Mouse (Mus musculus) liver, embryonic 12.5 days (tissue): ENCODE data around the gene Mrpl51. TPM values are rescaled to one million over a fixed set of nuclear protein-coding genes. Genes with fewer than 3 reads are reported as not detected.
A peak's percentile ranks its signal among the peaks of the same experiment; 100 is the strongest.

Experiments
- ATAC-seq: fragments of 200-750 bp; cut with Nextera tagmentation; 2 replicates; pipeline ENCODE4 v1.8.0; 2017; ENCODE audit warnings: moderate number of reproducible peaks, mild to moderate bottlenecking, moderate library complexity
- H3K27ac ChIP-seq: fragments of 300-500 bp; sonication (generic); 2 replicates; pipeline ENCODE4 v1.5.1; 2016; ENCODE audit warnings: mild to moderate bottlenecking
- H3K27me3 ChIP-seq: fragments of 300-500 bp; sonication (generic); replicated peaks from 2 replicates; pipeline ENCODE4 v1.6.1; 2016; ENCODE audit warnings: mild to moderate bottlenecking, moderate library complexity
- H3K36me3 ChIP-seq: fragments of 300-500 bp; sonication (generic); 2 replicates; pipeline ENCODE4 v1.6.1; 2016; ENCODE audit warnings: mild to moderate bottlenecking, moderate library complexity
- H3K4me1 ChIP-seq: fragments of 300-500 bp; sonication (generic); 2 replicates; pipeline ENCODE4 v1.6.1; 2016
- H3K4me2 ChIP-seq: fragments of 300-500 bp; sonication (generic); 2 replicates; pipeline ENCODE4 v1.6.1; 2016; ENCODE audit warnings: mild to moderate bottlenecking, moderate library complexity
- H3K4me3 ChIP-seq: fragments of 300-500 bp; sonication (generic); 2 replicates; pipeline ENCODE4 v1.5.1; 2016; ENCODE audit warnings: mild to moderate bottlenecking, moderate library complexity
- H3K9ac ChIP-seq: fragments of 300-500 bp; sonication (generic); 2 replicates; pipeline ENCODE4 v1.6.1; 2016; ENCODE audit warnings: mild to moderate bottlenecking, moderate library complexity
- H3K9me3 ChIP-seq: fragments of 300-500 bp; sonication (generic); replicated peaks from 2 replicates; pipeline ENCODE4 v1.6.1; 2016; ENCODE audit warnings: mild to moderate bottlenecking, moderate library complexity
- WGBS: fragments of 180-500 bp; shearing (Covaris S2); methylation state at CpG from one replicate; pipeline ENCODE4 v1.1.7; 2016; ENCODE audit not compliant: insufficient replicate concordance; 5-methylcytosine and 5-hydroxymethylcytosine counted together
- polyA plus RNA-seq: library from polyadenylated mRNA; unstranded; fragments of >200 nt; fragmentation: Nextera tagmentation; extraction: Ambion mirVana; gene quantifications from 2 replicates; pipeline ENCODE4 v1.2.1, GENCODE M21; 2016

The Mrpl51 gene
- polyA plus RNA-seq, 1 experiment from 2014 or later: 211 TPM

- Histone ChIP-seq H3K27me3 (no peaks in the 10 kb centered on the region), H3K9ac (no peak overlapping the region), H3K9me3 (no peaks in the 10 kb centered on the region), H3K4me1 (peaks cover 19% of the 10 kb centered on the region), H3K27ac (no peak overlapping the region), H3K4me3 (no peak overlapping the region), H3K4me2 (no peak overlapping the region), H3K36me3 (peaks cover 26% of the 10 kb centered on the region)
- WGBS: 69% methylated on average over 3 of the region's 3 CpGs
- ATAC-seq: no peak
Observed at GRCm38 (mm10) chr6:125196301-125196700, 4.7 kb downstream of the Mrpl51 start.

- no peak overlapping the region for H3K4me3 ChIP-seq
Observed at GRCm38 (mm10) chr6:125197166-125197565, 5.6 kb downstream of the Mrpl51 start.

GRCm38 (mm10) chr6:125210436-125210835 is 18.8 kb downstream of the Mrpl51 start:
- Histone ChIP-seq H3K36me3 (no peaks in the 10 kb centered on the region), H3K27me3 (peaks cover 26% of the 10 kb centered on the region), H3K4me1 (no peaks in the 10 kb centered on the region), H3K4me3 (no peak overlapping the region), H3K9me3 (no peaks in the 10 kb centered on the region), H3K4me2 (no peak overlapping the region), H3K27ac (no peak overlapping the region), H3K9ac (no peak overlapping the region)
- WGBS: 66% methylated on average over 1 of the region's 1 CpGs
- no peak for ATAC-seq

More at GRCm38 (mm10) chr6:125197166-125197565, 5.6 kb downstream of the Mrpl51 start:
- Histone ChIP-seq H3K9ac (no peak overlapping the region), H3K27me3 (no peaks in the 10 kb centered on the region), H3K27ac (no peak overlapping the region), H3K4me2 (no peak overlapping the region), H3K9me3 (no peaks in the 10 kb centered on the region), H3K4me1 (peaks cover 19% of the 10 kb centered on the region), H3K36me3 (peaks cover 26% of the 10 kb centered on the region)
- no peak for ATAC-seq
- WGBS: 81% methylated on average over 5 of the region's 5 CpGs

- Histone ChIP-seq H3K27me3 (peaks cover 26% of the 10 kb centered on the region), H3K36me3 (no peaks in the 10 kb centered on the region), H3K9me3 (no peaks in the 10 kb centered on the region), H3K9ac (no peak overlapping the region), H3K4me1 (peaks cover 12% of the 10 kb centered on the region), H3K4me3 (no peak overlapping the region), H3K4me2 (no peak overlapping the region), H3K27ac (no peak overlapping the region)
- no peak for ATAC-seq
- WGBS: 31% methylated on average over 2 of the region's 2 CpGs
Observed at GRCm38 (mm10) chr6:125212621-125213020, 21.0 kb downstream of the Mrpl51 start.

- Histone ChIP-seq H3K36me3 (no peaks in the 10 kb centered on the region), H3K9me3 (no peaks in the 10 kb centered on the region), H3K27me3 (peaks cover 26% of the 10 kb centered on the region), H3K27ac (no peak overlapping the region), H3K4me2 (no peak overlapping the region), H3K9ac (no peak overlapping the region), H3K4me1 (peaks cover 12% of the 10 kb centered on the region), H3K4me3 (no peak overlapping the region)
- 54% methylated on average over 6 of the region's 6 CpGs for WGBS
- ATAC-seq: no peak
Observed at GRCm38 (mm10) chr6:125213129-125213528, 21.5 kb downstream of the Mrpl51 start.

- H3K36me3 ChIP-seq: no peaks in the 10 kb centered on the region
- H3K4me2 ChIP-seq: no peak overlapping the region
- H3K9ac ChIP-seq: no peak overlapping the region
- no peak overlapping the region for H3K4me3 ChIP-seq
- WGBS: 66% methylated on average over 6 of the region's 6 CpGs
- ATAC-seq: no peak
- H3K9me3 ChIP-seq: no peaks in the 10 kb centered on the region
- peaks cover 12% of the 10 kb centered on the region for H3K4me1 ChIP-seq
- H3K27me3 ChIP-seq: peaks cover 26% of the 10 kb centered on the region
- H3K27ac ChIP-seq: no peak overlapping the region
Observed at GRCm38 (mm10) chr6:125213715-125214114, 22.1 kb downstream of the Mrpl51 start.

GRCm38 (mm10) chr6:125215148-125215954 is 23.8 kb downstream of the Mrpl51 start, which contains the start of gene Vamp1:
Gene Vamp1 (plus strand): TSS chr6:125215551.
- Histone ChIP-seq H3K4me1 (peaks cover 12% of the 10 kb centered on the region), H3K9ac (peak within 1 kb of the TSS; percentile 76), H3K36me3 (peaks cover 11% of the 10 kb centered on the region), H3K4me2 (peak within 1 kb of the TSS; percentile 89), H3K9me3 (no peaks in the 10 kb centered on the region), H3K27ac (peak within 1 kb of the TSS; percentile 63), H3K27me3 (peaks cover 26% of the 10 kb centered on the region), H3K4me3 (peak within 1 kb of the TSS; percentile 72)
- WGBS: under 1% methylated on average over 48 of the region's 48 CpGs
- peak; percentile 94 for ATAC-seq

- H3K4me3 ChIP-seq: no peak overlapping the region
- H3K27me3 ChIP-seq: peaks cover 23% of the 10 kb centered on the region
- no peak for ATAC-seq
- H3K36me3 ChIP-seq: peaks cover 15% of the 10 kb centered on the region
- H3K4me1 ChIP-seq: peaks cover 12% of the 10 kb centered on the region
- no peak overlapping the region for H3K9ac ChIP-seq
- WGBS: 63% methylated on average over 2 of the region's 2 CpGs
- no peak overlapping the region for H3K27ac ChIP-seq
- peak overlapping the region; percentile 89 for H3K4me2 ChIP-seq
- H3K9me3 ChIP-seq: no peaks in the 10 kb centered on the region
Observed at GRCm38 (mm10) chr6:125216898-125217297, 25.3 kb downstream of the Mrpl51 start.

- WGBS: 85% methylated on average over 11 of the region's 11 CpGs
- Histone ChIP-seq H3K4me3 (no peak overlapping the region), H3K27me3 (peaks cover 13% of the 10 kb centered on the region), H3K4me2 (no peak overlapping the region), H3K36me3 (peaks cover 15% of the 10 kb centered on the region), H3K9me3 (no peaks in the 10 kb centered on the region), H3K9ac (no peak overlapping the region), H3K4me1 (peaks cover 12% of the 10 kb centered on the region), H3K27ac (no peak overlapping the region)
- no peak for ATAC-seq
Observed at GRCm38 (mm10) chr6:125217899-125218298, 26.3 kb downstream of the Mrpl51 start.

GRCm38 (mm10) chr6:125218963-125219362 is 27.4 kb downstream of the Mrpl51 start:
- Histone ChIP-seq H3K9ac (no peak overlapping the region), H3K36me3 (peaks cover 23% of the 10 kb centered on the region), H3K4me1 (peaks cover 12% of the 10 kb centered on the region), H3K4me2 (no peak overlapping the region), H3K27ac (no peak overlapping the region), H3K4me3 (no peak overlapping the region), H3K9me3 (no peaks in the 10 kb centered on the region), H3K27me3 (peaks cover 2% of the 10 kb centered on the region)
- WGBS: 77% methylated on average over 4 of the region's 4 CpGs
- ATAC-seq: no peak

- ATAC-seq: no peak
- Histone ChIP-seq H3K9me3 (no peaks in the 10 kb centered on the region), H3K4me2 (no peak overlapping the region), H3K4me1 (peaks cover 8% of the 10 kb centered on the region), H3K27ac (no peak overlapping the region), H3K27me3 (no peaks in the 10 kb centered on the region), H3K4me3 (no peak overlapping the region), H3K9ac (no peak overlapping the region), H3K36me3 (peaks cover 33% of the 10 kb centered on the region)
- WGBS: 82% methylated on average over 20 of the region's 20 CpGs
Observed at GRCm38 (mm10) chr6:125221115-125221745, 29.6 kb downstream of the Mrpl51 start.

- no peak overlapping the region for H3K4me2 ChIP-seq
- H3K36me3 ChIP-seq: peaks cover 33% of the 10 kb centered on the region
- no peaks in the 10 kb centered on the region for H3K9me3 ChIP-seq
- H3K27me3 ChIP-seq: no peaks in the 10 kb centered on the region
- 68% methylated on average over 2 of the region's 2 CpGs for WGBS
- H3K4me1 ChIP-seq: no peaks in the 10 kb centered on the region
- no peak overlapping the region for H3K27ac ChIP-seq
- no peak for ATAC-seq
- H3K9ac ChIP-seq: no peak overlapping the region
- H3K4me3 ChIP-seq: no peak overlapping the region
Observed at GRCm38 (mm10) chr6:125222146-125222545, 30.5 kb downstream of the Mrpl51 start.
